In the genomic region with DNA sequence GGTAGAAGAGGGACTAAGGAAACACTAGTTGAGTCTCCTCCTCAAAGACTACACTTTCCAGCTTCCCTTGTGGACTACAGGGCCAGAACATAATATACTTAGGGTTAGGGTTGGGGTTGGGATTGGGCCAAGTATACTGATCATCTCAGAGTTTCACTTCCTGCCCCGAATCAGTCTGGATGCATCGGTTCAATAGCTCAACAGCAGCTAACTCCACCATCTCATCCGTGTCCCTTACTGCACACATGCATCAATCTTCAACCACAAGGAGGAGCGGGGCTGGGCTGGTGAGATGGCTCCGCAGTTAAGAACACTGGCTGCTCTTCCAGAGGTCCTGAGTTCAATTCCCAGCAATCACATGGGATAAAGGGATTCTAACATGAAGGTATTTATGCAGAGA, we compare ENCODE assay signal across 25 mouse cellular contexts.
"Had no signal": no experiment of that assay in that cellular context is flagged by ENCODE, and none has a peak within 500 bp of the region (broad histone marks: within the 10 kb centered on the region; RNA-seq: fewer than 3 reads in every experiment).

No protein-coding gene starts in this region.

- H3K9me3 ChIP-seq: kidney, embryonic 15.5 days; limb, embryonic 10.5 days; limb, embryonic 13.5 days; liver, embryonic 12.5 days; liver, embryonic 15.5 days; lung, embryonic 15.5 days; megakaryocyte, embryonic 14.5 days; midbrain, embryonic 10.5 days; neural tube, embryonic 12.5 days; neural tube, embryonic 15.5 days had no signal

- ATAC-seq: liver, embryonic 12.5 days had no signal

- H3K27me3 ChIP-seq: kidney, embryonic 15.5 days; limb, embryonic 13.5 days; liver, embryonic 12.5 days; liver, embryonic 15.5 days; lung, embryonic 15.5 days; neural tube, embryonic 12.5 days; neural tube, embryonic 15.5 days had no signal

- DNase-seq: kidney, adult 11 months; kidney, adult 8-10 months; kidney, postnatal 10 days; kidney, postnatal 36 days; layer of hippocampus, postnatal 36 days; liver; lung, adult 18-20 months; lung, postnatal 10 days; lung, postnatal 36 days; midbrain, embryonic 14.5 days; retina, postnatal 1 day; thymus, adult 2 months; thymus, postnatal 14 days; thymus, postnatal 4 days had no signal

- H3K27ac ChIP-seq: kidney, embryonic 15.5 days; limb, embryonic 10.5 days; limb, embryonic 13.5 days; liver, embryonic 12.5 days; liver, embryonic 15.5 days; lung, embryonic 15.5 days; midbrain, embryonic 10.5 days; neural tube, embryonic 12.5 days; neural tube, embryonic 15.5 days; stomach, postnatal 0 days had no signal

- H3K4me3 ChIP-seq: kidney, embryonic 15.5 days; limb, embryonic 10.5 days; limb, embryonic 13.5 days; liver, embryonic 12.5 days; liver, embryonic 15.5 days; lung, embryonic 15.5 days; megakaryocyte, embryonic 14.5 days; midbrain, embryonic 10.5 days; neural tube, embryonic 12.5 days; neural tube, embryonic 15.5 days had no signal

- H3K4me2 ChIP-seq: kidney, embryonic 15.5 days; limb, embryonic 13.5 days; liver, embryonic 12.5 days; liver, embryonic 15.5 days; lung, embryonic 15.5 days; neural tube, embryonic 12.5 days; neural tube, embryonic 15.5 days had no signal

- H3K36me3 ChIP-seq: limb, embryonic 10.5 days; limb, embryonic 13.5 days; liver, embryonic 12.5 days; liver, embryonic 15.5 days; lung, embryonic 15.5 days; midbrain, embryonic 10.5 days; neural tube, embryonic 12.5 days; neural tube, embryonic 15.5 days had no signal

- H3K4me1 ChIP-seq: kidney, embryonic 15.5 days; limb, embryonic 10.5 days; liver, embryonic 12.5 days; liver, embryonic 15.5 days; lung, embryonic 15.5 days; midbrain, embryonic 10.5 days; neural tube, embryonic 12.5 days; neural tube, embryonic 15.5 days had no signal

- H3K9ac ChIP-seq: kidney, embryonic 15.5 days; limb, embryonic 13.5 days; liver, embryonic 12.5 days; liver, embryonic 15.5 days; lung, embryonic 15.5 days; neural tube, embryonic 12.5 days; neural tube, embryonic 15.5 days had no signal
